Mouse (Mus musculus) neural tube, embryonic 10.5 days (tissue): ENCODE data around the gene Gm10320.

Experiments used
- DNase-seq: peaks from one replicate; pipeline ENCODE4 v3.0.0-alpha.2; 2017; ENCODE audit warnings: low spot score; ENCODE audit errors: extremely low spot score

Gene Gm10320

GRCm38 (mm10) chr13:98491909-98492308 is at the start of gene Gm10320:
TSS of gene Gm10320 (minus strand) at chr13:98492001.
- DNase-seq: no peak

- DNase-seq: no peak
These were observed 49.8 kb upstream of the Gm10320 start for GRCm38 (mm10) chr13:98541601-98542000.

- DNase-seq: no peak
These were observed 48.4 kb upstream of the Gm10320 start for GRCm38 (mm10) chr13:98540206-98540605.

- DNase-seq: no peak
These were observed 47.5 kb upstream of the Gm10320 start for GRCm38 (mm10) chr13:98539311-98539710.

GRCm38 (mm10) chr13:98538587-98538986 is 46.8 kb upstream of the Gm10320 start:
- no peak for DNase-seq

- peak; percentile 22 for DNase-seq
These were observed 43.1 kb upstream of the Gm10320 start for GRCm38 (mm10) chr13:98534913-98535262.

GRCm38 (mm10) chr13:98534190-98534912 is 42.5 kb upstream of the Gm10320 start:
- DNase-seq: peak; percentile 57

GRCm38 (mm10) chr13:98533415-98533814 is 41.6 kb upstream of the Gm10320 start:
- peak; percentile 63 for DNase-seq

- DNase-seq: peak; percentile 17
These were observed 41.0 kb upstream of the Gm10320 start for GRCm38 (mm10) chr13:98532699-98533375.

GRCm38 (mm10) chr13:98531976-98532375 is 40.2 kb upstream of the Gm10320 start:
- no peak for DNase-seq

- peak; percentile 49 for DNase-seq
These were observed 39.5 kb upstream of the Gm10320 start for GRCm38 (mm10) chr13:98531306-98531705.

GRCm38 (mm10) chr13:98523719-98524316 is 32.0 kb upstream of the Gm10320 start:
- DNase-seq: no peak

- peak; percentile 37 for DNase-seq
These were observed 26.5 kb upstream of the Gm10320 start for GRCm38 (mm10) chr13:98518341-98518740.

GRCm38 (mm10) chr13:98517666-98518065 is 25.9 kb upstream of the Gm10320 start:
- peak; percentile 19 for DNase-seq

- DNase-seq: peak; percentile 12
These were observed 25.2 kb upstream of the Gm10320 start for GRCm38 (mm10) chr13:98516985-98517384.

GRCm38 (mm10) chr13:98512066-98512465 is 20.3 kb upstream of the Gm10320 start:
- no peak for DNase-seq

GRCm38 (mm10) chr13:98507656-98508055 is 15.9 kb upstream of the Gm10320 start:
- DNase-seq: no peak

- no peak for DNase-seq
These were observed 14.7 kb upstream of the Gm10320 start for GRCm38 (mm10) chr13:98506496-98506895.

GRCm38 (mm10) chr13:98505989-98506388 is 14.2 kb upstream of the Gm10320 start:
- DNase-seq: peak; percentile 29

GRCm38 (mm10) chr13:98505489-98505857 is 13.7 kb upstream of the Gm10320 start:
- peak; percentile 29 for DNase-seq

- DNase-seq: peak; percentile 82
These were observed 13.1 kb upstream of the Gm10320 start for GRCm38 (mm10) chr13:98504661-98505488.
